Mouse (Mus musculus) megakaryocyte, embryonic 14.5 days (primary cell): Measurements from ENCODE around the gene Moxd2. TPM values are rescaled to one million over a fixed set of nuclear protein-coding genes. Genes with fewer than 3 reads are reported as not detected.

Experiments
- H3K27me3 ChIP-seq: replicated peaks from 2 replicates; pipeline ENCODE3; 2012; ENCODE audit warnings: inconsistent platforms
- H3K36me3 ChIP-seq: replicated peaks from 2 replicates; pipeline ENCODE3; 2012; ENCODE audit warnings: low read length, inconsistent platforms, mixed read lengths
- H3K4me1 ChIP-seq: 2 replicates; pipeline ENCODE4 v1.6.1; 2012; ENCODE audit warnings: inconsistent platforms
- H3K4me3 ChIP-seq: replicated peaks from 2 replicates; pipeline ENCODE3; 2012; ENCODE audit warnings: moderate library complexity, mild to moderate bottlenecking, inconsistent platforms
- H3K9me3 ChIP-seq: 2 replicates; pipeline ENCODE4 v1.6.1; 2012; ENCODE audit warnings: inconsistent platforms
- FLI1 ChIP-seq: IDR thresholded peaks from 2 replicates; pipeline ENCODE4 v1.6.1; 2012; ENCODE audit warnings: low read length, inconsistent platforms, mixed read lengths
- GATA1 ChIP-seq: IDR thresholded peaks from 3 replicates; pipeline ENCODE4 v1.6.1; 2012; ENCODE audit warnings: mixed read lengths, low read length, inconsistent platforms, borderline replicate concordance
- polyA plus RNA-seq: library from polyadenylated mRNA; stranded (reverse); fragments of >175 nt; gene quantifications from 2 replicates; pipeline ENCODE4 v1.2.3, GENCODE M21; 2012; ENCODE audit warnings: low replicate concordance; ENCODE audit not compliant: insufficient read depth

The Moxd2 gene
- polyA plus RNA-seq, result not detected in 2 replicates

DNA sequence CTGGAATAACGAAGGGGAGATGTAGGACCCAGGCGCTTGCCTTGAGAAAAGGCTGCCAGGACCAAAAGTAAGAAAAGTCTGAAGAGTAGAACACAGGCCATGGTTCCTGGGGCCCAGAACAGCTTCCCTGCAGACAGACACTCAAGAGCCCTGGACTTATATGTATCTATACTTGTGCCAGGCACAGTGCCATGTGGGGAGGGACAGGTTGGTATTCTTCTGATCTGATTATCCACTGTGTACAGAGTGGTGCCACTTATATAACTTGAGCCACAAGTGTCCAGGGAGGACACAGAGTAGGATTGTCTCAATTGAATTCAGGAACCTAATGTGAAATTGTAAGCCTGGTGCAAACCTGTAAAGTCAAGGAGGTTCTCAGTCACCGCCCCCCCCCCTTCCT, at the start of gene Moxd2:
TSS of gene Moxd2 (minus strand) at position 101 of the 400 bp plus-strand sequence.
- Histone ChIP-seq H3K36me3 (no peaks in the 10 kb centered on the region), H3K9me3 (no peaks in the 10 kb centered on the region), H3K27me3 (peaks cover 20% of the 10 kb centered on the region), H3K4me3 (no peak within 1 kb of the TSS), H3K4me1 (peaks cover 51% of the 10 kb centered on the region)
- TF ChIP-seq FLI1 (no peak), GATA1 (no peak)

DNA sequence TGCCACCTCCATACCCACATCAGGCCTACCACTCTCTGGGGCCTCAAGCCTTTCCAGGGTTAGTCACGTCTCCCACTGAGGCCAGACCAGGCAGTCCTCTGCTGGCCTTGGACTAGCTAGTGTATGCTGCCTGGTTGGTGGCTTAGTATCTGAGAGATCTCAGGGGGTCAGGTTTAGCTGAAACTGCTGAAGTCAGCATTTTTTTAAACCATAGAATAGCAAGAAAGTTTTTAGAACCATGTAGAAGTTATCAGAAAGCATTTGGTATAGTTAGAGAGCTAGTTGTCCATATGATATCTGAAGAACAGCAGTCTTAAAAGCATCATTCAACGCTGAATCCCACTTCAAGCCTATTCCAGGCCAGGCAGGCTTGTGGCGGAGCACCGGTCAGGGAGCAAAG, 32.7 kb upstream of the Moxd2 start:
- no peaks in the 10 kb centered on the region for H3K9me3 ChIP-seq
- TF ChIP-seq FLI1 (no peak), GATA1 (no peak)
- no peak overlapping the region for H3K4me3 ChIP-seq
- H3K36me3 ChIP-seq, result no peaks in the 10 kb centered on the region
- H3K4me1 ChIP-seq, result no peaks in the 10 kb centered on the region
- no peaks in the 10 kb centered on the region for H3K27me3 ChIP-seq

DNA sequence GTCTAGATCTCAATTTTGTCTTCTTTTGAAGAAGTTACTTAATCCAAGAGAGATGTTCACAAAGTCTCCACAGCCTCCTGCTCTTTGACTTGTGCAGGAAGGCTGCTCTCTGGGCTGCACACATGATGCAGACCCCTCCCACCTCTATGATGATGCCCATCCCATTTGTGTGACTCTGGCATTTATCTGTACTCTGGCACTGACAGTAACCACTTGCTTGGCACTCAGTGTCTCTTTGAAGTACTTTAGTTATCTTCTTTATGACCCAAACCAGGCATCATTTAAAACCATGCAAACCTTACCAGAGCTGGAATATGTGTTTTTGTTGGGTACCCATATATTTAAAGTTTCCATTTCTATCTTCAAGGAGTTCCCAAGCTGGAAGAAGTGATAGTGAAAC, 13.0 kb upstream of the Moxd2 start, which contains the start of gene Prss58:
TSS of gene Prss58 (minus strand) at position 101 of the 400 bp plus-strand sequence.
- Histone ChIP-seq H3K36me3 (no peaks in the 10 kb centered on the region), H3K4me3 (no peak within 1 kb of the TSS), H3K27me3 (no peaks in the 10 kb centered on the region), H3K4me1 (peaks cover 5% of the 10 kb centered on the region; the same call in 1 of the 2 replicates), H3K9me3 (no peaks in the 10 kb centered on the region)
- TF ChIP-seq GATA1, result no peak
- TF ChIP-seq FLI1, result no peak

DNA sequence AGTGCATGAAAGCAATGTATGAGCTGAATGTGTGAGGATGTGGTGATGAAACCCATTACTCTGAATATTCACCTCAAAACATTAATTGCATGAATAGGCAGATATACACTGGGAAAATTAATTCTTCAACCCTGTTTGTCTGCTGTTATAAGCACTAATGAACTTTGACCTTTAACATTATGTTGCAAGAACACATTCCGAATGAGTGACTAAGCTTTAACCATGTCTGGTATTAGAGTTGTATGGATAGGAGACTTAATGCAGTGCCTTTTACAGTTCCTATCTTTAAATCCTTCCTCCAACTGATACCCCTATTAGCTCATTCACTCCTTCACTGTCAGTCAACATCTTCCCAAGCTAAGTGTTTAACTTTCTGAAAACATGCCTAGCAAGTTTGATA, 7.4 kb upstream of the Moxd2 start:
- H3K27me3 ChIP-seq, result peaks cover 6% of the 10 kb centered on the region
- no peaks in the 10 kb centered on the region for H3K36me3 ChIP-seq
- no peaks in the 10 kb centered on the region for H3K9me3 ChIP-seq
- H3K4me1 ChIP-seq, result peaks cover 41% of the 10 kb centered on the region
- no peak overlapping the region for H3K4me3 ChIP-seq
- TF ChIP-seq GATA1 (no peak), FLI1 (no peak)

DNA sequence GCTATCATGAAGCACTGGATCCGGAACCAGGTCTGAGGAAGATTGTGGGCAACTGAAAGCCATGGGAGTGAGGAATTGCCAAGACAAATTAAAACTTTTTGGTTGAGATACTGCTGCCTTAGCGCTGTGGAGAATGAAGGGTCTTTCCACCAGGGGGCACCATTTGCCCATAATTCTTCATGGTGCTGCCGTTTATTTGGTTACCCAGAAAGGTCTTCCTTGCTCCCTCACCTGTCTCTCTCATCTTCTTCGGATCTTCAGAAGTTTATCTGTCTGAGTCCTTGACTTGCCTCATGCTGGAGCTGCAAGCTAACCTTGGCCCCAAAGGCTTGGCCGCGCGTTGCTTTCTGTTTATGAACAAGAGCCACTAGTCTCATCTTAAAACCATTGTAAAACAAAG, 6.3 kb upstream of the Moxd2 start:
- TF ChIP-seq FLI1, result no peak
- TF ChIP-seq GATA1, result no peak
- H3K4me1 ChIP-seq, result peaks cover 50% of the 10 kb centered on the region
- peaks cover 9% of the 10 kb centered on the region for H3K27me3 ChIP-seq
- H3K9me3 ChIP-seq, result no peaks in the 10 kb centered on the region
- H3K4me3 ChIP-seq, result peak overlapping the region; percentile 81
- H3K36me3 ChIP-seq, result no peaks in the 10 kb centered on the region

DNA sequence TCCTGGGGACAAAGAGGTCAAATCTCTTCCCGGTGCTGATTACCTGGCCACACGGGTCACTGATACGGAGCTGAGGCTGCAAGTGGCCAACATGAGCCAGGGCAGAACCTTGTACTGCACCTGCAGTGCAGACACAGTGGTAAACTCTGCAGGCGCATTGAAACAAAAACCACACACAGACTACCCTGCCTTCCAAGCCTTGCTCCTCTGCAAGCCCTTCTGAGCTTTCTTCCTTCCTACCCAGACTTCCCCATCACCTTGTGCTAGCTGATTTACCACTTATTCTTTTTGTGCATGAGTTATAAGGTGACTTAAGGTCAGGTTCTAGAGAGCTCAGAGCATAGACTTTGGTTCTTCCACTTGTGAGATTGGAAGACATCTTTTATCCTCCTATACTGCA, 4.5 kb upstream of the Moxd2 start:
- no peaks in the 10 kb centered on the region for H3K36me3 ChIP-seq
- no peak for TF ChIP-seq FLI1
- no peak for TF ChIP-seq GATA1
- peaks cover 15% of the 10 kb centered on the region for H3K27me3 ChIP-seq
- H3K4me1 ChIP-seq, result peaks cover 64% of the 10 kb centered on the region
- peak overlapping the region; percentile 85 for H3K4me3 ChIP-seq
- H3K9me3 ChIP-seq, result no peaks in the 10 kb centered on the region

DNA sequence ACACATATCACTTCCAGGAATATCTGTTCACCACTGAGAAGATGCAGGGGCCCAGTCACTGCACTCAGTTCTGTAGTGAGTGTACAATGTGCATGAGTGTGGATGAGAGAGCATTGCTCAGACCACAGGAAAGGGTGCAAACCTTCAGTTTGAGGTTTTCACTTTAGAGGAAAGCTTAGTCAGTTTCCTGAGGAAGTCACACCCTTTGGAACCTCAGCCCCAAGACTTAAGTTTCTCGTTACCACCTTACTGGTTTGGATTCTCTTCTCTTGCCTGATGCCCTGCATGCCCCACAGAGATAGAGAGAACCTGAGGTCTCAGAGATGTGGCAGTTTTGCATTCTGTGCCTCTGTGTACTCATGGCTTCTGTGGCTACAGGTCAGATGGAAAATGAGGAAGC, 3.7 kb upstream of the Moxd2 start:
- TF ChIP-seq GATA1, result no peak
- peak; percentile 52; the same call in 1 of the 2 replicates for TF ChIP-seq FLI1
- peaks cover 64% of the 10 kb centered on the region for H3K4me1 ChIP-seq
- H3K4me3 ChIP-seq, result peak overlapping the region; percentile 85
- H3K36me3 ChIP-seq, result no peaks in the 10 kb centered on the region
- peaks cover 15% of the 10 kb centered on the region for H3K27me3 ChIP-seq
- no peaks in the 10 kb centered on the region for H3K9me3 ChIP-seq

DNA sequence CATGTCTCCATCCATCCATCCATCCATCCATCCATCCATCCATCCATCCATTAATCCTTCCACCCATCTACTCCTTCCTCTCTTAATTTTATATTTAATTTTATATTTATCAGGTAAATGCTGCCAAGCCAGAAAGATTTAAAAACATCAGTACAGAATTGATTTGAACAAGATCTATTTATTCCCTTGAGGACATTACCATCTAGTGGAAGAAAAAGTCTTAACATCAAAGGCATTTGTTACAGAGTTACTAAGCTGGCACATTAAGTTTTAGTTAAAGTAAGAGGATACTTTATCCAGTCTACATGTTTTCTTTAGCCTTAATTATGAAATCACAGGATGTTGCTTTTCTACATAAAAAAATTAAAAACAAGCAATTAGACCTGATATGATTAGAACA, 42.0 kb downstream of the Moxd2 start:
- TF ChIP-seq FLI1, result no peak
- TF ChIP-seq GATA1, result no peak
- Histone ChIP-seq H3K9me3 (no peaks in the 10 kb centered on the region), H3K27me3 (no peaks in the 10 kb centered on the region), H3K4me1 (no peaks in the 10 kb centered on the region), H3K4me3 (no peak overlapping the region), H3K36me3 (no peaks in the 10 kb centered on the region)

Other genes with a start within 250 kb of the Moxd2 start
- not detected in 2 replicates for gene Prss58, start 12.9 kb upstream of the Moxd2 start, polyA plus RNA-seq
- gene 1700074P13Rik, start 53.1 kb upstream of the Moxd2 start, polyA plus RNA-seq, result not detected in 2 replicates
- not detected in 2 replicates for gene Gm4744, start 64.4 kb upstream of the Moxd2 start, polyA plus RNA-seq
- not detected in 2 replicates for gene 1810009J06Rik, start 77.3 kb upstream of the Moxd2 start, polyA plus RNA-seq
- gene Gm2663, start 112.0 kb upstream of the Moxd2 start, polyA plus RNA-seq, result not detected in 2 replicates
- gene 2210010C04Rik, start 148.0 kb upstream of the Moxd2 start, polyA plus RNA-seq, result not detected in 2 replicates